Mouse (Mus musculus): ENCODE results near the gene Hsf2bp.

Hsf2bp gene

GRCm38 (mm10) chr17:31937141-31937554 is 99.0 kb downstream of the Hsf2bp start:
- DNase-seq (ENCODE audit: low spot score), result no peak

GRCm38 (mm10) chr17:31935841-31936240 is 100.3 kb downstream of the Hsf2bp start:
- no peak for DNase-seq (ENCODE audit: low spot score)

GRCm38 (mm10) chr17:31935091-31935830 is 100.9 kb downstream of the Hsf2bp start:
- no peak for DNase-seq (ENCODE audit: low spot score)

GRCm38 (mm10) chr17:31933956-31934355 is 102.2 kb downstream of the Hsf2bp start:
- no peak for DNase-seq (ENCODE audit: low spot score)

- no peak for DNase-seq (ENCODE audit: low spot score)
Observed at GRCm38 (mm10) chr17:31931499-31931898, 104.7 kb downstream of the Hsf2bp start.

GRCm38 (mm10) chr17:31929844-31930715 is 106.1 kb downstream of the Hsf2bp start:
- no peak for DNase-seq (ENCODE audit: low spot score)

GRCm38 (mm10) chr17:31929032-31929431 is 107.1 kb downstream of the Hsf2bp start:
- DNase-seq (ENCODE audit: low spot score), result no peak

- no peak for DNase-seq (ENCODE audit: low spot score)
Observed at GRCm38 (mm10) chr17:31927895-31928626, 108.1 kb downstream of the Hsf2bp start.

- no peak for DNase-seq (ENCODE audit: low spot score)
Observed at GRCm38 (mm10) chr17:31924229-31924628, 111.9 kb downstream of the Hsf2bp start.

- no peak for DNase-seq (ENCODE audit: low spot score)
Observed at GRCm38 (mm10) chr17:31923310-31923970, 112.7 kb downstream of the Hsf2bp start.

- DNase-seq (ENCODE audit: low spot score), result no peak
Observed at GRCm38 (mm10) chr17:31920589-31921190, 115.5 kb downstream of the Hsf2bp start.

GRCm38 (mm10) chr17:31919599-31919998 is 116.5 kb downstream of the Hsf2bp start:
- DNase-seq (ENCODE audit: low spot score), result no peak

- DNase-seq (ENCODE audit: low spot score), result no peak
Observed at GRCm38 (mm10) chr17:31918374-31918773, 117.8 kb downstream of the Hsf2bp start.

GRCm38 (mm10) chr17:31916461-31916775 is 119.7 kb downstream of the Hsf2bp start:
- DNase-seq (ENCODE audit: low spot score), result no peak

- no peak for DNase-seq (ENCODE audit: low spot score)
Observed at GRCm38 (mm10) chr17:31915756-31916460, 120.2 kb downstream of the Hsf2bp start.

- no peak for DNase-seq (ENCODE audit: low spot score)
Observed at GRCm38 (mm10) chr17:31914323-31914722, 121.8 kb downstream of the Hsf2bp start.

GRCm38 (mm10) chr17:31912881-31913662 is 123.1 kb downstream of the Hsf2bp start:
- DNase-seq (ENCODE audit: low spot score), result no peak

- DNase-seq (ENCODE audit: low spot score), result no peak
Observed at GRCm38 (mm10) chr17:31912387-31912786, 123.8 kb downstream of the Hsf2bp start.

- DNase-seq (ENCODE audit: low spot score), result no peak
Observed at GRCm38 (mm10) chr17:31908966-31909365, 127.2 kb downstream of the Hsf2bp start.

- no peak for DNase-seq (ENCODE audit: low spot score)
Observed at GRCm38 (mm10) chr17:31906441-31906840, 129.7 kb downstream of the Hsf2bp start.
